Mouse (Mus musculus) cortical plate, adult 2 months (tissue): ENCODE measurements around the gene Osbpl7. TPM values are rescaled to one million over a fixed set of nuclear protein-coding genes. Genes with fewer than 3 reads are reported as not detected.

ENCODE experiments used
- H3K27ac ChIP-seq: fragments of 200-500 bp; 2 replicates; pipeline ENCODE4 v1.5.1; 2012; ENCODE audit warnings: low read length, control low read depth, inconsistent platforms; ENCODE audit not compliant: insufficient read depth
- H3K4me1 ChIP-seq: fragments of 200-500 bp; 2 replicates; pipeline ENCODE4 v1.6.1; 2011; ENCODE audit warnings: low read length; ENCODE audit not compliant: control insufficient read depth, insufficient read depth
- H3K4me3 ChIP-seq: fragments of 200-500 bp; 2 replicates; pipeline ENCODE4 v1.5.1; 2011; ENCODE audit warnings: mild to moderate bottlenecking, low read length, control low read depth; ENCODE audit not compliant: insufficient read depth
- CTCF ChIP-seq: fragments of 200-500 bp; IDR thresholded peaks from 2 replicates; pipeline ENCODE4 v1.5.1; 2011; ENCODE audit warnings: mild to moderate bottlenecking, control low read depth, low read length; ENCODE audit not compliant: insufficient read depth; ENCODE audit errors: extremely low read depth
- POLR2A ChIP-seq: fragments of 200-500 bp; IDR thresholded peaks from 2 replicates; pipeline ENCODE4 v1.6.1; 2011; ENCODE audit warnings: mild to moderate bottlenecking, low read length, control low read depth; ENCODE audit not compliant: insufficient read depth; ENCODE audit errors: extremely low read depth
- polyA plus RNA-seq: library from polyadenylated mRNA; depleted of rRNA; stranded (reverse); fragments of >200 nt; gene quantifications from 2 replicates; pipeline ENCODE4 v1.2.3, GENCODE M21; 2012

The Osbpl7 gene
- polyA plus RNA-seq, 1 experiment = 14.1 TPM

GRCm38 (mm10) chr11:97050944-97051586, 637 bp downstream of the Osbpl7 start:
- Histone ChIP-seq H3K27ac (no peak overlapping the region), H3K4me3 (peak overlapping the region; percentile 54), H3K4me1 (peaks cover 1% of the 10 kb centered on the region; the same call in 1 of the 2 replicates)
- TF ChIP-seq CTCF (no peak), POLR2A (no peak)

DNA sequence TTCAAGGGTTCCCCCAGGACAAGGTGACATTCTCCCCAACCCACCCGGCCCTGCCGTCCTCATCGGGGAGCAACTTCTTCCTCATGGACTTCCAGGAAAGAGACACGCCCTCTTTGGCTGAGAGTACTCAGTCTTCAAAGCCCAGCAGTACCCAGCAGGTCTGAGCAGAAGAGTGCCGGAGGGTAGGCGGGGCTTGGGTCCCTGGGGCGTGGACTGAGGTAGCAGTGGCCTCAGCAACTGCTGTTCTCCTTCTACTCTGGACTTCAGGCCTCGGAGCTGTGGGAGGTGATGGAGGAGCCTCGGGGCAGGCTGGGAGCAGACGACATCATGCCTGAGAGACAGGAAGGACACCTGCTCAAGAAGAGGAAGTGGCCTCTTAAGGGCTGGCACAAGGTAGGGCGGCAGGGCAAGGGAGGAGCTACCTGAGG, 1.8 kb downstream of the Osbpl7 start:
- TF ChIP-seq CTCF (no peak), POLR2A (no peak)
- Histone ChIP-seq H3K4me3 (peak overlapping the region; percentile 54; the same call in 1 of the 2 replicates), H3K27ac (no peak overlapping the region), H3K4me1 (peaks cover 1% of the 10 kb centered on the region; the same call in 1 of the 2 replicates)

DNA sequence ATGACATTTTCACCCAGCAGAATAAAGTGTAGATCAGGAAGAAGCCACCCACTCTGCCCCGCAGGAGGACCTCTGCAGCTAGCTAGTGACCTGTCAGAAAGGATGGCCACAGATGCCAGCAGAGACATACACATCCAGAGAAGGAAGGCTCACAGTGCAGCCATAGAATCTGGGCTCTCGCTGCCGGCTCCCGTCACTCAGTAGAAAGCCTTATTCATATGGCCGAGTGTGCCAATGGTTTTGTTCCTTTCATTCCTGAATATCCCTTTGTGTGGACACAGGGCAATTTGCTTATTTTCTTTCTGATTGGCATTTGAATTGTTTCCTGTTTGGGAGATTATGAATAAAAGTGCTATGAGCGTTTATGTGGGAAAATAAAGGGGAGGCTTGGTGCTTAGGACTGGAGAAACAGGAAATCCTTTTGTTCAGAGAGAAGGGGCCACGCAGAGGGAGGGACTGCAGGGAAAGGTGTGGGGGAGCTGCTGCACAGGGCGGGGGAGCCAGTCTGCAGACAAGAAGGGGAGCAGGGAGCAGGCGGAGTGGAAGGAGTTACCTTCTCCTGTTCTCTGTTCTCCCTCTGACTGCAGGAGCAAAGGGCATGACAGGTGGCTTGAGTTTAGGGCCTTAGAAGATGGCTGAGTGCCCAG, 13.0 kb downstream of the Osbpl7 start:
- Histone ChIP-seq H3K27ac (peak overlapping the region; percentile 28; the same call in 1 of the 2 replicates), H3K4me3 (no peak overlapping the region), H3K4me1 (no peaks in the 10 kb centered on the region)
- TF ChIP-seq POLR2A (no peak), CTCF (no peak)

- peak overlapping the region; percentile 28; the same call in 1 of the 2 replicates for H3K27ac ChIP-seq
- H3K4me3 ChIP-seq = no peak overlapping the region
- TF ChIP-seq POLR2A (no peak), CTCF (no peak)
- H3K4me1 ChIP-seq = no peaks in the 10 kb centered on the region
Measured at GRCm38 (mm10) chr11:97063921-97064295, 13.5 kb downstream of the Osbpl7 start.

- Histone ChIP-seq H3K4me3 (no peak overlapping the region), H3K4me1 (peaks cover 2% of the 10 kb centered on the region; the same call in 1 of the 2 replicates), H3K27ac (no peak overlapping the region)
- no peak for TF ChIP-seq CTCF
- no peak for TF ChIP-seq POLR2A
Measured at GRCm38 (mm10) chr11:97065538-97066295, 15.3 kb downstream of the Osbpl7 start.

DNA sequence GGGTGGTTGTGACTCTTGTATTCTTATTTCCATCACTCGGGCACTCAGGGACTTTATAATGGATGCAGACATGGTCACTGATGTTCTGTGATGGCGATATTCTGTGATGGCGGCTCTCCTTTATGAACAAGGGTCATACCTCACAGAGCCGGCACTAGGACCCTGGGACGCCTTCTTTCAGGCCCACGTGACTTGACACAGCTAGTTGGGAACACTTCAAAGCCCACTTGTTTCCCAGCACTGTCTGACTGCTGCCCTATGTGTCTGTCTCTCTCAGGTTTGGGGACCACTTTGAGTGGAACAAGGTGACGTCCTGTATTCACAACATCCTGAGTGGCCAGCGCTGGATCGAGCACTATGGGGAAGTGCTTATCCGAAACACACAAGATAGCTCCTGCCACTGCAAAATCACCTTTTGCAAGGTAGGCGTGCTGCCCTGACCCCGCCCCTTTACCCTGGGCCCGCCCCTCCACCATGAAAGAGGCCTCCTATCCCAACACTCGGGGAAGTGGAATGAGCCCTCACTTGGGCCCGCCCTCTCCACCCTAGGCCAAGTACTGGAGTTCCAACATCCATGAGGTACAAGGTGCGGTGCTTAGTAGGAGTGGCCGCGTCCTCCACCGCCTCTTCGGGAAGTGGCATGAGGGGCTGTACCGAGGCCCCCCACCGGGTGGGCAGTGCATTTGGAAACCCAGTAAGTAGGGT, 16.4 kb downstream of the Osbpl7 start:
- Histone ChIP-seq H3K4me3 (no peak overlapping the region), H3K4me1 (peaks cover 2% of the 10 kb centered on the region; the same call in 1 of the 2 replicates), H3K27ac (no peak overlapping the region)
- TF ChIP-seq CTCF (no peak), POLR2A (no peak)

- H3K27ac ChIP-seq = no peak overlapping the region
- peaks cover 2% of the 10 kb centered on the region; the same call in 1 of the 2 replicates for H3K4me1 ChIP-seq
- H3K4me3 ChIP-seq = no peak overlapping the region
- TF ChIP-seq CTCF (no peak), POLR2A (no peak)
Measured at GRCm38 (mm10) chr11:97069333-97069732, 18.9 kb downstream of the Osbpl7 start.

DNA sequence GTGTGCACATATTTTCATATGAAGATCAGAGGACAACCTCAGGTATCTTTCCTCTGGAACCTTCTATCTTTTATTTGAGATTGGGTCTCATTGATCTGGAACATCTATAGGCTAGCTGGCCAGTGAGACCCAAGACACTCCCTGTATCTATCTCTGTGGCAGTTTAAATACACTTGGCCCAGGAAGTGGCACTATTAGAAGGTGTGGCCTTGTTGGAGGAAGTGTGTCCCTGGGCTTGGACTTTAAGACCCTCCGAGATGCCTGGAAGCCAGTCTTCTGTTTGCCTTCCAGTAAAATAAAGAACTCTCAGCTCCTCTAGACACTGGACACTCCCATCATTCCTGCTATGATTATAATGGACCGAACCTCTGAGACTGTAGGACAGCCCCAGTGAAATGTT, 19.3 kb downstream of the Osbpl7 start:
- Histone ChIP-seq H3K4me3 (no peak overlapping the region), H3K4me1 (peaks cover 2% of the 10 kb centered on the region; the same call in 1 of the 2 replicates), H3K27ac (no peak overlapping the region)
- TF ChIP-seq CTCF (no peak), POLR2A (no peak)

- H3K27ac ChIP-seq = no peak overlapping the region
- peaks cover 2% of the 10 kb centered on the region; the same call in 1 of the 2 replicates for H3K4me1 ChIP-seq
- TF ChIP-seq CTCF = no peak
- no peak for TF ChIP-seq POLR2A
- no peak overlapping the region for H3K4me3 ChIP-seq
Measured at GRCm38 (mm10) chr11:97071129-97071528, 20.7 kb downstream of the Osbpl7 start.

- no peak overlapping the region for H3K4me3 ChIP-seq
- TF ChIP-seq CTCF (peak; percentile 77), POLR2A (no peak)
- peaks cover 2% of the 10 kb centered on the region; the same call in 1 of the 2 replicates for H3K4me1 ChIP-seq
- H3K27ac ChIP-seq = no peak overlapping the region
Measured at GRCm38 (mm10) chr11:97072533-97072932, 22.1 kb downstream of the Osbpl7 start.
